Mouse (Mus musculus) heart, adult 2 months (tissue): ENCODE results near the gene Fkbp1b.
"Not testable (repeated sequence)": the region's sequence is repeated elsewhere in the genome, so short reads cannot be mapped to it uniquely, and the experiment has no call there.

ENCODE experiments used
- CTCF ChIP-seq: fragments of 200-600 bp; IDR thresholded peaks from 2 replicates; pipeline ENCODE4 v1.8.1; 2022; ENCODE audit warnings: antibody characterized with exemption, mild to moderate bottlenecking, moderate library complexity
- POLR2A ChIP-seq: fragments of 200-500 bp; IDR thresholded peaks from 2 replicates; pipeline ENCODE4 v1.6.1; 2011; ENCODE audit warnings: mild to moderate bottlenecking, low read depth, low read length, control low read depth; ENCODE audit not compliant: insufficient read depth

DNA sequence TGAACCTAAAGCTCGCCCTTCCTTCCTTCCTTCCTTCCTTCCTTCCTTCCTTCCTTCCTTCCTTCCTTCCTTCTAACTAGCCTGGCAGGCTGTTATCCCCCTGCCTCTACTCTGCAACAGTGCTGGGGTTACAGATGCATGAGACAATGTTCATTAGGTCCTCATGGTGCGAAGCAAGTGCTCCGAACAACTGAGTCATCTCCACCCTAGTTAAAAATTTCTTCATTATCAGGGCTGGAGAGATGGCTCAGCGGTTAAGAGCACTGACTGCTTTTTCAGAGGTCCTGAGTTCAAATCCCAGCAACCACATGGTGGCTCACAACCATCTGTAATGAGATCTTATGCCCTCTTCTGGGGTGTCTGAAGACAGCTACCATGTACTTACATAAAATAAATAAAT, 45.2 kb upstream of the Fkbp1b start:
- TF ChIP-seq CTCF, POLR2A: not testable (repeated sequence)
